Mouse (Mus musculus): ENCODE data around the gene Slc35g2.

Slc35g2 gene

GRCm38 (mm10) chr9:100570626-100571233, at the start of gene Slc35g2:
Gene Slc35g2, minus strand, starts transcription at chr9:100571090.
- TF ChIP-seq GATA4 (IDR thresholded peaks at IDR 0.05; ENCODE audit: insufficient replicate concordance, low read length), result no peak

GRCm38 (mm10) chr9:100616947-100617346, 46.1 kb upstream of the Slc35g2 start:
- no peak for TF ChIP-seq GATA4 (IDR thresholded peaks at IDR 0.05; ENCODE audit: insufficient replicate concordance, low read length)

GRCm38 (mm10) chr9:100613501-100614071, 42.7 kb upstream of the Slc35g2 start:
- no peak for TF ChIP-seq GATA4 (IDR thresholded peaks at IDR 0.05; ENCODE audit: insufficient replicate concordance, low read length)

GRCm38 (mm10) chr9:100605985-100606554, 35.2 kb upstream of the Slc35g2 start:
- no peak for TF ChIP-seq GATA4 (IDR thresholded peaks at IDR 0.05; ENCODE audit: insufficient replicate concordance, low read length)

- TF ChIP-seq GATA4 (IDR thresholded peaks at IDR 0.05; ENCODE audit: insufficient replicate concordance, low read length), result no peak
Observed at GRCm38 (mm10) chr9:100605522-100605921, 34.6 kb upstream of the Slc35g2 start.

GRCm38 (mm10) chr9:100603156-100603555, 32.3 kb upstream of the Slc35g2 start:
- no peak for TF ChIP-seq GATA4 (IDR thresholded peaks at IDR 0.05; ENCODE audit: insufficient replicate concordance, low read length)

GRCm38 (mm10) chr9:100602130-100602529, 31.2 kb upstream of the Slc35g2 start:
- no peak for TF ChIP-seq GATA4 (IDR thresholded peaks at IDR 0.05; ENCODE audit: insufficient replicate concordance, low read length)

GRCm38 (mm10) chr9:100599761-100600328, 29.0 kb upstream of the Slc35g2 start:
- peak; percentile 31; the same call in 1 of the 2 replicates for TF ChIP-seq GATA4 (IDR thresholded peaks at IDR 0.05; ENCODE audit: insufficient replicate concordance, low read length)

- TF ChIP-seq GATA4 (IDR thresholded peaks at IDR 0.05; ENCODE audit: insufficient replicate concordance, low read length), result no peak
Observed at GRCm38 (mm10) chr9:100597546-100597945, 26.7 kb upstream of the Slc35g2 start, which contains the start of gene Stag1. Gene Stag1, plus strand, starts transcription at chr9:100597798.

GRCm38 (mm10) chr9:100596317-100596716, 25.4 kb upstream of the Slc35g2 start:
- no peak for TF ChIP-seq GATA4 (IDR thresholded peaks at IDR 0.05; ENCODE audit: insufficient replicate concordance, low read length)

- no peak for TF ChIP-seq GATA4 (IDR thresholded peaks at IDR 0.05; ENCODE audit: insufficient replicate concordance, low read length)
Observed at GRCm38 (mm10) chr9:100590462-100590861, 19.6 kb upstream of the Slc35g2 start.

GRCm38 (mm10) chr9:100584031-100584430, 13.1 kb upstream of the Slc35g2 start:
- no peak for TF ChIP-seq GATA4 (IDR thresholded peaks at IDR 0.05; ENCODE audit: insufficient replicate concordance, low read length)

GRCm38 (mm10) chr9:100582883-100583575, 12.1 kb upstream of the Slc35g2 start:
- no peak for TF ChIP-seq GATA4 (IDR thresholded peaks at IDR 0.05; ENCODE audit: insufficient replicate concordance, low read length)

- no peak for TF ChIP-seq GATA4 (IDR thresholded peaks at IDR 0.05; ENCODE audit: insufficient replicate concordance, low read length)
Observed at GRCm38 (mm10) chr9:100581543-100582492, 10.9 kb upstream of the Slc35g2 start.
